ENCODE assay signal across 15 mouse cellular contexts in the genomic region with DNA sequence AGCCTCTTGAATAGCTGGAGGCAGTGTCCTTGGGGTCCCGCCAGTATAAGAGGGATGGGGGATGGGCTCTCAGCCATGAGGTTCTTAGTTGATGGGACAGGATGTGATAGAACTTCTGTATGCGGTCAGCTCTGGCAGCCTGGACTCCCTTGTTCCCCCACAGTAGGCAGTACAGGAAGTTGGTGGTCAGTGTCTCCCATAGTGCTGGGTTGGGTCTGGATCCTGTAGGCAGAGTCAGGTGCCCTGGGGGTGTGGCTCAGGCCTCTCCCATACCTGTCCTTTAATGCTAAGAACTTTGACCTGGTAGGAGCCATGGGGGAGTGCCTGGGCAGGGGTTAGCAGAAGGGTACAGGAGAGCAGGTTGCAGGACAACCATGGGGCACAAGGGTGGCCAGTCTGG. TPM values are rescaled to one million over a fixed set of nuclear protein-coding genes. Genes with fewer than 3 reads are reported as not detected.
A peak's percentile ranks its signal among the peaks of the same experiment; 100 is the strongest.
DNase-seq lines count a peak whose midpoint lies in the region; ATAC-seq and TF ChIP-seq lines count a peak whose summit lies in the region.
"Had no signal": no experiment of that assay in that cellular context is flagged by ENCODE, and none has a peak within 500 bp of the region (broad histone marks: within the 10 kb centered on the region; RNA-seq: fewer than 3 reads in every experiment).

No protein-coding gene starts in this region.

- H3K27me3 ChIP-seq in hindbrain, postnatal 0 days (ENCODE audit: insufficient read depth, low read length), result no peaks in the 10 kb centered on the region
- no peaks in the 10 kb centered on the region for H3K27me3 ChIP-seq in hindbrain, embryonic 16.5 days (replicated peaks; ENCODE audit: control insufficient read depth, insufficient read depth, low read length)
- H3K27me3 ChIP-seq: midbrain, embryonic 15.5 days; neural tube, embryonic 13.5 days; Patski had no signal

- H3K4me1 ChIP-seq in hindbrain, postnatal 0 days (ENCODE audit: insufficient read depth, low read length), result no peaks in the 10 kb centered on the region
- no peaks in the 10 kb centered on the region for H3K4me1 ChIP-seq in hindbrain, embryonic 16.5 days (ENCODE audit: control insufficient read depth, insufficient read depth, low read depth, low read length)
- H3K4me1 ChIP-seq: midbrain, embryonic 15.5 days; neural tube, embryonic 13.5 days had no signal

- no peak for DNase-seq in hindbrain, postnatal 0 days (ENCODE audit: low spot score)
- DNase-seq in 416B (ENCODE audit: low read depth), result peak; percentile 92
- DNase-seq in T-cell, adult 2 months (ENCODE audit: low spot score), result peak; percentile 34
- DNase-seq in left cerebral cortex, adult 11 months (ENCODE audit: low spot score), result no peak
- DNase-seq: kidney, adult 8-10 months; lung, embryonic 14.5 days; thymus, adult 2 months had no signal

- H3K36me3 ChIP-seq in hindbrain, postnatal 0 days (ENCODE audit: insufficient read depth, low read length), result no peaks in the 10 kb centered on the region
- H3K36me3 ChIP-seq in hindbrain, embryonic 16.5 days (ENCODE audit: control insufficient read depth, insufficient read depth, low read length), result no peaks in the 10 kb centered on the region
- H3K36me3 ChIP-seq: midbrain, embryonic 15.5 days had no signal

- no peak overlapping the region for H3K4me3 ChIP-seq in hindbrain, postnatal 0 days (ENCODE audit: low read length)
- H3K4me3 ChIP-seq in hindbrain, embryonic 16.5 days (ENCODE audit: low read length), result no peak overlapping the region
- H3K4me3 ChIP-seq: heart, adult 2 months; limb, embryonic 10.5 days; midbrain, embryonic 15.5 days; neural tube, embryonic 13.5 days had no signal

- no peaks in the 10 kb centered on the region for H3K9me3 ChIP-seq in hindbrain, postnatal 0 days (ENCODE audit: low read length)
- H3K9me3 ChIP-seq in hindbrain, embryonic 16.5 days (ENCODE audit: control insufficient read depth, low read length), result no peaks in the 10 kb centered on the region
- H3K9me3 ChIP-seq: limb, embryonic 10.5 days; midbrain, embryonic 15.5 days; neural tube, embryonic 13.5 days had no signal

- no peak overlapping the region for H3K4me2 ChIP-seq in hindbrain, postnatal 0 days (ENCODE audit: low read depth, low read length)
- H3K4me2 ChIP-seq in hindbrain, embryonic 16.5 days (ENCODE audit: low read length), result no peak overlapping the region
- H3K4me2 ChIP-seq: lung, embryonic 14.5 days; midbrain, embryonic 15.5 days had no signal

- no peak for TF ChIP-seq CTCF in hindbrain, postnatal 0 days (IDR thresholded peaks at IDR 0.05; ENCODE audit: low read depth)

- no peak overlapping the region for H3K27ac ChIP-seq in hindbrain, postnatal 0 days
- H3K27ac ChIP-seq in hindbrain, embryonic 16.5 days (ENCODE audit: low read depth, low read length), result no peak overlapping the region
- H3K27ac ChIP-seq: heart, adult 2 months; midbrain, embryonic 15.5 days; neural tube, embryonic 13.5 days had no signal

- 88% methylated on average over 2 of the region's 2 CpGs for WGBS in hindbrain, postnatal 0 days
- 80% methylated on average over 2 of the region's 2 CpGs for WGBS in hindbrain, embryonic 16.5 days

- 0 out of 2 replicates have a peak, but pooled peaks have one; percentile 10 for ATAC-seq in hindbrain, postnatal 0 days
- ATAC-seq in hindbrain, embryonic 16.5 days, result no peak
- peak; percentile 70 for ATAC-seq in megakaryocyte, adult 5-6 weeks (ENCODE audit: poor library complexity, severe bottlenecking)
- ATAC-seq in megakaryocyte-erythroid progenitor cell, adult 5-6 weeks (replicated peaks; ENCODE audit: low FRiP score, low TSS enrichment, poor library complexity, severe bottlenecking), result no peak
- ATAC-seq: Patski had no signal

- H3K9ac ChIP-seq in hindbrain, postnatal 0 days (replicated peaks; ENCODE audit: low read length), result no peak overlapping the region
- H3K9ac ChIP-seq in hindbrain, embryonic 16.5 days (ENCODE audit: low read depth, low read length), result no peak overlapping the region
- H3K9ac ChIP-seq: lung, embryonic 14.5 days; midbrain, embryonic 15.5 days; neural tube, embryonic 13.5 days had no signal

RNA-seq across cellular contexts. Expression of gene Vav1, which starts 14.7 kb away (rescaled TPM):
- total RNA-seq in hindbrain, postnatal 0 days (2014; rRNA removed), result 2.2 and 2.5 TPM in 2 replicates
- polyA plus RNA-seq in hindbrain, postnatal 0 days (2015; fragmentation: Nextera tagmentation; extraction: Ambion mirVana), result 1.9 and 2.5 TPM in 2 replicates
- polyA plus RNA-seq in hindbrain, embryonic 16.5 days (2015; fragmentation: Nextera tagmentation; extraction: Ambion mirVana), result 1.4 and 1.7 TPM in 2 replicates
- total RNA-seq in megakaryocyte, adult 5-6 weeks (2015), result 84.7 and 92.2 TPM in 2 replicates
- total RNA-seq in megakaryocyte, adult 5-6 weeks (2017), result 307 and 321 TPM in 2 replicates
- total RNA-seq in megakaryocyte-erythroid progenitor cell, adult 5-6 weeks (2014; fragmentation: Nextera tagmentation), result 39.2 and 44.7 TPM in 2 replicates
- total RNA-seq in megakaryocyte-erythroid progenitor cell, adult 5-6 weeks (2017), result 86.4 and 126 TPM in 2 replicates
- polyA plus RNA-seq: Patski had no signal

RNA-seq across cellular contexts. Expression of gene Trip10, which starts 14.9 kb away (rescaled TPM):
- total RNA-seq in hindbrain, postnatal 0 days (2014; rRNA removed), result 8.5 TPM in 2 replicates
- polyA plus RNA-seq in hindbrain, postnatal 0 days (2015; fragmentation: Nextera tagmentation; extraction: Ambion mirVana), result 7.6 and 7.8 TPM in 2 replicates
- 10.1 and 11.6 TPM in 2 replicates for polyA plus RNA-seq in hindbrain, embryonic 16.5 days (2015; fragmentation: Nextera tagmentation; extraction: Ambion mirVana)
- total RNA-seq in megakaryocyte, adult 5-6 weeks (2015), result 3.6 and 5.4 TPM in 2 replicates
- total RNA-seq in megakaryocyte, adult 5-6 weeks (2017), result 9.0 and 9.4 TPM in 2 replicates
- total RNA-seq in megakaryocyte-erythroid progenitor cell, adult 5-6 weeks (2014; fragmentation: Nextera tagmentation), result 3.9 and 4.5 TPM in 2 replicates
- 8.3 and 10.0 TPM in 2 replicates for total RNA-seq in megakaryocyte-erythroid progenitor cell, adult 5-6 weeks (2017)

RNA-seq across cellular contexts. Expression of gene Gpr108, which starts 15.9 kb away (rescaled TPM):
- total RNA-seq in hindbrain, postnatal 0 days (2014; rRNA removed), result 19.6 and 21.3 TPM in 2 replicates
- polyA plus RNA-seq in hindbrain, postnatal 0 days (2015; fragmentation: Nextera tagmentation; extraction: Ambion mirVana), result 23.6 and 24.1 TPM in 2 replicates
- polyA plus RNA-seq in hindbrain, embryonic 16.5 days (2015; fragmentation: Nextera tagmentation; extraction: Ambion mirVana), result 22.8 and 24.2 TPM in 2 replicates
- total RNA-seq in megakaryocyte, adult 5-6 weeks (2015), result 36.6 and 39.1 TPM in 2 replicates
- 36.6 and 37.7 TPM in 2 replicates for total RNA-seq in megakaryocyte, adult 5-6 weeks (2017)
- total RNA-seq in megakaryocyte-erythroid progenitor cell, adult 5-6 weeks (2014; fragmentation: Nextera tagmentation), result 18.7 and 23.9 TPM in 2 replicates
- total RNA-seq in megakaryocyte-erythroid progenitor cell, adult 5-6 weeks (2017), result 6.2 and 10.6 TPM in 2 replicates

RNA-seq across cellular contexts. Expression of gene C3, which starts 36.2 kb away (rescaled TPM):
- total RNA-seq in hindbrain, postnatal 0 days (2014; rRNA removed), result 0.78 and 0.86 TPM in 2 replicates
- 1.8 and 2.5 TPM in 2 replicates for polyA plus RNA-seq in hindbrain, postnatal 0 days (2015; fragmentation: Nextera tagmentation; extraction: Ambion mirVana)
- polyA plus RNA-seq in hindbrain, embryonic 16.5 days (2015; fragmentation: Nextera tagmentation; extraction: Ambion mirVana), result 2.1 TPM in 2 replicates
- total RNA-seq in megakaryocyte, adult 5-6 weeks (2015), result 699 and 776 TPM in 2 replicates
- 1,145 and 1,156 TPM in 2 replicates for total RNA-seq in megakaryocyte, adult 5-6 weeks (2017)
- 8.9 TPM in 1 of 2 replicates, not detected in the other for total RNA-seq in megakaryocyte-erythroid progenitor cell, adult 5-6 weeks (2014; fragmentation: Nextera tagmentation)
- total RNA-seq in megakaryocyte-erythroid progenitor cell, adult 5-6 weeks (2017), result 1.7 and 7.1 TPM in 2 replicates

Comparison
In these comparisons a context has a peak if more than half of its experiments do, and no peak if none do; other contexts are left out.
1. ATAC-seq: peak in hindbrain, postnatal 0 days (single experiment) and megakaryocyte, adult 5-6 weeks (single experiment); none in hindbrain, embryonic 16.5 days (single experiment) and megakaryocyte-erythroid progenitor cell, adult 5-6 weeks (single experiment).
2. DNase-seq: peak in 416B (single experiment) and T-cell, adult 2 months (single experiment); none in hindbrain, postnatal 0 days (single experiment) and left cerebral cortex, adult 11 months (single experiment).
3. RNA of gene Vav1, which starts 14.7 kb away (total RNA-seq): 84.7 to 321 TPM in megakaryocyte, adult 5-6 weeks and 39.2 to 126 TPM in megakaryocyte-erythroid progenitor cell, adult 5-6 weeks; 2.2 to 2.5 TPM in hindbrain, postnatal 0 days; every median in the first group is over 10 times any median in the second.